Mouse (Mus musculus): ENCODE data around the gene Dmpk. TPM values are rescaled to one million over a fixed set of nuclear protein-coding genes. Genes with fewer than 3 reads are reported as not detected.

The Dmpk gene
- total and polyA plus RNA-seq, 3 experiments: 0.30 to 0.56 (median 0.36) TPM

DNA sequence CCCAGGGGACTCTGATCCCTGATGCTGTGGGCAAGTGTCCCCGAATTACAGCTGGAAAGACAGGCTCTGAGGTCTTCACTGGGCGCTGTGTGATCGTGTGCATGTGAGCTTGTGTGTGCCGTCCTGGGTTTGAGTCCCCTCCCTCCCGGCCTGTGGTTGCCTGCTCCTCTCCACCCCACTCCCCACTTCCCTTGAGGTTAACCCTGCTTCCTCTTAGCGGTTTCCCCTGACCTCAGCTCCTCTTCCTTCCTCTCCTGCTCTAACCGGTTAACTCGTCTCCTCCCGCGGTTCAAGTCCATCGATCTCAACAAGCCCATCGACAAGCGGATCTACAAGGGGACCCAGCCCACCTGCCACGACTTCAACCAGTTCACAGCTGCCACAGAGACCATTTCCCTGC lies 5.9 kb upstream of the Dmpk start (continued):
- peak; percentile 91 for TF ChIP-seq RCOR1 (conservative IDR thresholded peaks at IDR 0.05; ENCODE audit: low read depth, low read length)
- peak; percentile 96 for TF ChIP-seq MAFK (IDR thresholded peaks at IDR 0.05; ENCODE audit: insufficient replicate concordance, low read length)
- TF ChIP-seq ZC3H11A (IDR thresholded peaks at IDR 0.05; ENCODE audit: low read depth, low read length): no peak
- TF ChIP-seq JUN (IDR thresholded peaks at IDR 0.05; ENCODE audit: insufficient read depth, low read depth, low read length): no peak
- no peak for TF ChIP-seq ZNF384 (IDR thresholded peaks at IDR 0.05; ENCODE audit: low read depth, low read length)
- TF ChIP-seq EP300 (IDR thresholded peaks at IDR 0.05; ENCODE audit: low read length): peak; percentile 68
- TF ChIP-seq MEF2A (IDR thresholded peaks at IDR 0.05; ENCODE audit: borderline replicate concordance, low read depth, low read length): peak; percentile 49; the same call in 1 of the 2 replicates
- no peak for TF ChIP-seq USF2 (conservative IDR thresholded peaks at IDR 0.05; ENCODE audit: low read depth, low read length)
- peak; percentile 50 for TF ChIP-seq ETS1 (conservative IDR thresholded peaks at IDR 0.05; ENCODE audit: low read depth, low read length)
- no peak for TF ChIP-seq GABPA (IDR thresholded peaks at IDR 0.05; ENCODE audit: insufficient replicate concordance, low read depth, low read length)
- no peak for TF ChIP-seq ZKSCAN1 (IDR thresholded peaks at IDR 0.05; ENCODE audit: borderline replicate concordance, low read depth, low read length)
- peak; percentile 97 for TF ChIP-seq BHLHE40 (IDR thresholded peaks at IDR 0.05; ENCODE audit: low read depth, low read length)
- no peak for TF ChIP-seq CHD2 (IDR thresholded peaks at IDR 0.05; ENCODE audit: low read length)
- no peak for TF ChIP-seq MYC (IDR thresholded peaks at IDR 0.05; ENCODE audit: low read depth, low read length)
- TF ChIP-seq TBP (conservative IDR thresholded peaks at IDR 0.05; ENCODE audit: low read depth, low read length): no peak
- TF ChIP-seq HCFC1 (IDR thresholded peaks at IDR 0.05; ENCODE audit: low read depth, low read length): no peak
- no peak for TF ChIP-seq JUND (conservative IDR thresholded peaks at IDR 0.05; ENCODE audit: low read depth, low read length)
- 0 out of 2 replicates have a peak, but pooled peaks have one; percentile 49 for TF ChIP-seq SIN3A (IDR thresholded peaks at IDR 0.05; ENCODE audit: low read length)
- TF ChIP-seq MAX (IDR thresholded peaks at IDR 0.05; ENCODE audit: low read length): 0 out of 2 replicates have a peak, but pooled peaks have one; percentile 33
- TF ChIP-seq RAD21 (IDR thresholded peaks at IDR 0.05; ENCODE audit: low read depth, low read length): no peak
- TF ChIP-seq CTCF (conservative IDR thresholded peaks at IDR 0.05 in 1 of 2, IDR thresholded peaks at IDR 0.05 in 1 of 2; ENCODE audit: low read depth in 2 of 2, low read length in 2 of 2): no peak
- TF ChIP-seq UBTF (IDR thresholded peaks at IDR 0.05; ENCODE audit: low read depth, low read length): no peak
- TF ChIP-seq POLR2A (IDR thresholded peaks at IDR 0.05; ENCODE audit: low read depth, low read length): no peak

DNA sequence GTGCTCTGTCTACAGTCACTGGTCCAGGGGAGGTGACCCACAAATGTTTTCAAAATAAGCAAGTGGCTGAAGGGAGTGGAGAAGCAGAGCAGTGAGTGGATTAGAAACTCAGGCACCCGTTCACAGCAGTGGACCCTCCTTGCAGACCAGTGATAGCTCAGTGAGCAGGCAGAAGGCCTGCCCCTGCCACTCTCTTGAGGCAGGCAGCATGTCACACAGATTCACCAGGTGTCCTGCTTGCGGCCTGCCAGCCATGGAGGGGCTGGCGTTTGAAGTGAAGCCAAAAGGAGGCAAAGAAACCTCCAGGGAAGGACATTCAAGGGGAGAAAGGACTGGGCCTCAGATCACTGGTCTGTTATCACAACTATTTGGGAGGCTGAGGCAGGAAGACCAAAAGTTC lies 4.9 kb upstream of the Dmpk start:
- Histone ChIP-seq H3K9me3 (replicated peaks; ENCODE audit: low read length) (peaks cover 34% of the 10 kb centered on the region), H3K79me2 (replicated peaks; ENCODE audit: control insufficient read depth, extremely low read depth, insufficient read depth, poor library complexity, severe bottlenecking) (no peaks in the 10 kb centered on the region), H3K4me1 (ENCODE audit: control insufficient read depth in 1 of 2, insufficient read depth in 2 of 2) (peaks cover 18 to 45% of the 10 kb centered on the region in 2 experiments), H3K27me3 (replicated peaks) (peaks cover 83% of the 10 kb centered on the region), H3K36me3 (replicated peaks in 1 of 2; ENCODE audit: control insufficient read depth in 1 of 2, insufficient read depth in 1 of 2, low read length in 1 of 2) (no peaks in the 10 kb centered on the region), H3K4me2 (ENCODE audit: insufficient read depth, low read depth, poor library complexity, severe bottlenecking) (no peak overlapping the region), H3K9ac (ENCODE audit: insufficient read depth, low read depth) (no peak overlapping the region), H3K27ac (ENCODE audit: insufficient read depth, low read depth) (no peak overlapping the region), H3K4me3 (replicated peaks in 1 of 3; ENCODE audit: low read depth in 2 of 3, low read length in 2 of 3, poor library complexity in 1 of 3) (no peak overlapping the region)
- no peak for DNase-seq (ENCODE audit: extremely low read depth)
- in situ Hi-C loops (cut with MboI; ENCODE audit: low pct_ligation_motif_present, low pct_unique_long_range_greater_than_20kb, low sequenced_read_pairs) (no loop called here), dilution Hi-C loops (cut with MboI; ENCODE audit: extremely low pct_ligation_motif_present, extremely low pct_unique_long_range_greater_than_20kb, low sequenced_read_pairs) (no loop called here)
- TF ChIP-seq MAZ (IDR thresholded peaks at IDR 0.05; ENCODE audit: low read depth, low read length): no peak
- no peak for TF ChIP-seq RAD21 (IDR thresholded peaks at IDR 0.05; ENCODE audit: low read depth, low read length)
- TF ChIP-seq MYC (IDR thresholded peaks at IDR 0.05; ENCODE audit: low read depth, low read length): no peak
- no peak for TF ChIP-seq GABPA (IDR thresholded peaks at IDR 0.05; ENCODE audit: insufficient replicate concordance, low read depth, low read length)
- no peak for TF ChIP-seq TCF12 (IDR thresholded peaks at IDR 0.05; ENCODE audit: low read depth, low read length)
- no peak for TF ChIP-seq POLR2AphosphoS2 (IDR thresholded peaks at IDR 0.05; ENCODE audit: low read depth, low read length)
- no peak for TF ChIP-seq ELF1 (IDR thresholded peaks at IDR 0.05; ENCODE audit: low read depth, low read length)
- no peak for TF ChIP-seq ZNF384 (IDR thresholded peaks at IDR 0.05; ENCODE audit: low read depth, low read length)
- TF ChIP-seq ZC3H11A (IDR thresholded peaks at IDR 0.05; ENCODE audit: low read depth, low read length): no peak
- no peak for TF ChIP-seq TBP (conservative IDR thresholded peaks at IDR 0.05; ENCODE audit: low read depth, low read length)
- no peak for TF ChIP-seq RCOR1 (conservative IDR thresholded peaks at IDR 0.05; ENCODE audit: low read depth, low read length)
- no peak for TF ChIP-seq CHD2 (IDR thresholded peaks at IDR 0.05; ENCODE audit: low read length)
- TF ChIP-seq E2F4 (IDR thresholded peaks at IDR 0.05; ENCODE audit: insufficient replicate concordance, low read depth, low read length): no peak
- TF ChIP-seq PAX5 (IDR thresholded peaks at IDR 0.05; ENCODE audit: low read length): no peak
- TF ChIP-seq IRF4 (IDR thresholded peaks at IDR 0.05; ENCODE audit: low read depth, low read length): no peak
- TF ChIP-seq JUN (IDR thresholded peaks at IDR 0.05; ENCODE audit: insufficient read depth, low read depth, low read length): no peak

All from CH12.LX (cell line).